Comparison of ENCODE assay signal across 21 mouse cellular contexts in the genomic region with DNA sequence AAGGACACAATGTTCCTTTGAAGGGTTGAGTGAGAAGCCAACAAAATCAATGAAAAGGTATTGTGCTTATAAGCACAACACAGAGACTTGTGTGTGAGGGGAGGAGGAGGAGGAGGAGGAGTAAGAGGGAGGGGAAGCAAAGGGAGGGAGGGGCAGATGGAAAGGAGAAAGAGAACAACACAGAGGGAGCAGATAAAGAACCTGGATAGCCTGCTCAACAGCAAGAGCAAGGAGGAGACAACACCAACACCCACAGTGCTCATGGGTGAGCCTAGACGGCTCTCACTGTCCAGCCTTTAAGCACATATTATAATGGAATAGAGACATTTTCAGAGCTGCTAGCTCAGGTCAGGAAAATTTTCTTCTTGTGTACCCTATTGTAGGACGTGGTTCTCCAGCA. TPM values are rescaled to one million over a fixed set of nuclear protein-coding genes. Genes with fewer than 3 reads are reported as not detected.
"Had no signal": no experiment of that assay in that cellular context is flagged by ENCODE, and none has a peak within 500 bp of the region (broad histone marks: within the 10 kb centered on the region; RNA-seq: fewer than 3 reads in every experiment).

No protein-coding gene starts in this region.

- H3K4me2 ChIP-seq: liver, embryonic 15.5 days; lung, embryonic 14.5 days; midbrain, embryonic 11.5 days had no signal

- DNase-seq: kidney, adult 2 months; kidney, postnatal 25 days; layer of hippocampus, adult 9-11 months; lung, embryonic 14.5 days; midbrain, embryonic 14.5 days; thymus, adult 18-20 months; thymus, postnatal 36 days had no signal

- H3K27ac ChIP-seq: kidney, postnatal 0 days; layer of hippocampus, adult 2 months; liver, embryonic 15.5 days; macrophage; stomach, postnatal 0 days had no signal

- H3K27me3 ChIP-seq: liver, embryonic 15.5 days; megakaryocyte, embryonic 14.5 days had no signal

- H3K9ac ChIP-seq: liver, embryonic 15.5 days; lung, embryonic 14.5 days had no signal

- ATAC-seq: intestine, postnatal 0 days; lung, postnatal 0 days had no signal

- H3K4me3 ChIP-seq: layer of hippocampus, adult 2 months; liver, embryonic 15.5 days; megakaryocyte, embryonic 14.5 days had no signal

- H3K9me3 ChIP-seq: liver, embryonic 15.5 days had no signal

RNA-seq across cellular contexts. Expression of gene AL731706.2, which starts 23.8 kb away (rescaled TPM):
- total RNA-seq: midbrain, postnatal 0 days had no signal
- polyA plus RNA-seq: kidney, adult 2 months; large intestine, adult 2 months; small intestine, adult 2 months; spleen, adult 2 months; urinary bladder, adult 2 months had no signal
